Mouse (Mus musculus): ENCODE measurements at regions not wholly inside any gene's neighbourhood (a gene's known extent, or its start where the extent isn't known, plus 50 kb on each side); places are given as distances from the start of the nearest gene placed in this dataset.

DNA sequence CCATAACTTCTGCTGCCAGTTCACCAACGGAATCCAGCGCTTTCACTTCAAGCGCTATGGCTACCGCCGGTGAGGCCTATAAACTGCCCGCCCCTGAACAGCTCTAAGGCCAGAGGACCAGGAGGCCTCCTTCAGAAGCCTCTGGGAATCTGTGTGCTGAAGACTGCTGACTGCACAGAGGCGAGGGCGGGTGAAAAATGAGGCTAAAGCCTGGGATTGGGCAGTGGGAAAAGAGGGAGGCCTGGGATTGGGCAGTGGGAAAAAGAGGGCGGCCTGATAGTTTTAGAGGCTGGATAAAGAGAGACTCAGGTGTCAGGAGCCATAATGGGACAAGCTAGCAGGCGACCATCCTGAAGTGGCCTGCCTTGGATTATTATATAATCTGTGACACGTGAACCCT is 80.8 kb downstream of the Plekhb2 start:
- DNase-seq (ENCODE audit: low spot score): no peak

DNA sequence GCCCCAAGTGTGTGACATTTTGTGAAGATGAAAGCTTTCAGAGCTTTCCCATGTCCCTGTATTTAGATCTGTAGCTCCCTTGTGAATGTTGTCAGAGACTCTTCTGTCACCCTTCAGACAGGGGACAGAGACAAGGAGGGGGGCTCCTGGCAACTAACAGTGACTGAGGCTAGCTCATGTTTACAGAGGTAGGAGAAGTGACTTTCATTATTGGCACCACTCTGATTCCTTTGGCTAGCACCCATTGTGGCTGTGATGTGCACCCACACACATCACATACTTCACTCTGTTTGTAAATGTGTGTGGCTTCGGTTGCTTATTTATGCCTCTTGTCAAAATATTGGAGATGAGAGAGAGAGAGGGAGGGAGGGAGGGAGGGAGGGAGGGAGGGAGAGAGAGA is 93.4 kb downstream of the Plekhb2 start:
- DNase-seq (ENCODE audit: low spot score): no peak

DNA sequence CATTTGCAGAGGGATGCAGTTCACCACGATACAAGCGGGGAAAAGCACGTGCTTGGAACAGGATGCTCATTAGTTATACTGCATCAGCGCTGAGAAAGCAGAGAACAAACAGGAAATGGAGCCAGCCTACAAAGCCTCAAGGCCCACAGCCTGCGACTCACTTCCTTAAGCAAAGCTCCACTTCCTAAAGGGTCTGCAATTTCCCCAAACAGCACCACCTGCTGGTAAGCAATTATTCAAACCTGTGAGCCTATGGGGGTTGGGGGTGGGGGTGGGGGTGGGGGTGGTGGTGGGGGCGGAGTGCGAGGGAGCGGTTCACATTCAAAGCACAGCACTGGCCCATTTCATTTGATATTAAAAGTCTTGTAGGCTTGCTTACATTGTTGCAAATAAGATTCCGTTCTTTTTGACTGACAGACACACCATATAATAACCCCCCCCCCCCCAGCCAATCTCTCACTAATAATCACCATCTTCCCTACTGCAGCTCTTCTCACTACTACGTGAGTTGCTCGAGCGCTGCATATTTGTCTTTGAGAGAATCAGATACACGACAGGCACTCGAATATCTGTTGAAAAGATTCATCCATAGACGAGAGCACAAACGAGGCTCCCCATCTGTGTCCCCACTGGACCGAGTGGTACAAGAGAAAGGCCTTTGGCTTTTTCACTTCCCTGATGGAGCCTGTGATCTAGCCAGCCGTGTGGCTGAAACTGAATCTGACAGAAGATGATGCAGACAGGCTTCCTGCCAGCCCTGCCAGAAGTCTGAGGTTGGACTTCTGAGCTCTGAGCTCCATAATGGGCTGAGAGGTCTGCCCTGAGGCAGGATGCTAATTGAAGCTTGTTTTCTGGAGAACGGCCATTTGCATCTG is 112.1 kb downstream of the Plekhb2 start:
- DNase-seq (ENCODE audit: low spot score): no peak

DNA sequence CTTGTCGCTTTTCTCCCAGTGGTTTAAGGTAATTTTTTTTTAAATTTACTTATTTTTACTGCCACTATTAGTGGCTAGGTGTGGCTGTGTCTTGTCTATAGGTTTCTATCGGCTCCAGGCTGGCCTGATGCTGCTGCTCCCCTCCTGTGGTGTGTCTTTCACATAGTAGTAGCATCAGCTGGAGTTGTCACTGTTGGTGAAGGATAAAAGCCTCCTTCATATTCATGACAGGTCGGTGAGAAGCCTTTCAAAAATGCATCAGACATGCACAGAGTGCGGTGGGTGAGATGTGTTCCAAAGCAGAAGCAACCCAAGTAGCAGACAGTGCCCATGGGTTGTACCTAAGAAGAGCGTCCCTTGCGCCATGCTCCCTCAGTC is 112.7 kb downstream of the Plekhb2 start:
- DNase-seq (ENCODE audit: low spot score): no peak

DNA sequence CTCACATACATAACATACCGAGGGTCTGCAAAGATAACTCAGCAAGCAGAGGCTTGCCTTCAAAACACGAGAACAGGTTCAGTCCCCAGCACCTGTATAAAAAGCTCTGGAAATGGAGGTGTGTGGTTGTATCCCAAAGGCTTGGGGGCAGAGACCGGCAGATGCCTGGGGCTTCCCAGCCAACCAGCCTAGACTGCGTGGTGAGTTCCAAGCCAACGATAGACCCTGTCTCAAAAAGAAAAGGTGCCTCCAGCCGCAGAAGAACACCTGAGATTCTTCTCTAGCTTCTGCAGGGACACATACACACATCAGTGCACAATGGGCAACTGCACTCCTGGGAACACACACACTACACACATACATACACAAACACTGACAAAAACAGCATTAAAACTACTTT is 125.0 kb downstream of the Plekhb2 start:
- no peak for DNase-seq (ENCODE audit: low spot score)

DNA sequence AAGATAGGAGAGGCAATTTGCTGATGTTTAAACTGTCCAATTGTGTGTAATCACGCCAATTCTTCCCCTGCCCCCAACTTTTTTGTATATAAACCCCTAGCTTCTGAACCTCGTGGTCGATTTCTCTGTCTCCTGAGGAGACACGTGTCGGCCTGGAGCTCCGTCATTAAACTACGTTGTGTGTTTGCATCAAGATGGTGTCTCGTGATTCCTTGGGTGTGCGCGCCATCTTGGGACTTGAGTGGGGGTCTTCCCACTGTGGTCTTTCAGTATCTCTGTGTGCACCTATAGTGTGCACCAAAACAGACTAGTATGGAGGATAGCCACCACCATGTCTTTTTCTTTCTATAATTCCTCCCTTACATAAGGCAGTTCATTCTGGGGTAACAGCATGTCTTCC is 128.4 kb downstream of the Plekhb2 start:
- no peak for DNase-seq (ENCODE audit: low spot score)

DNA sequence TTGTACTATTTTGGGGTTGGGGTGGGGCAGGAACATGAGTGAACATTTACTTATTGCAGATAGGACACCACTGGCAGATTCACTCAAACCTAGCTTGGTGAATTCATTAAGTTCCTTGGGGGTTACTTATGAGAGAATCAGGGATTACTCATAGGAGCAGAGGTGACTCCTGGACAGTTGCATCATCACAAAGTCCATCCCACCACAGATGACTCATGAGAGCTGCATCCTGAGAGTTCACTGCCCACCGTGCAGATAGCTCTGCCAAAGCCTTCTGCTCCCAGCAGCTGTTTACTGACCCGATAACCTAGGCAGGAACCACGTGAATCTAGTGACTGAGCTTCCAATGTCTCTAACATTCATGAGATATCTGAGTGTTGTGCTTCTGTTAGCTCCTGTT is 129.6 kb downstream of the Plekhb2 start:
- no peak for DNase-seq (ENCODE audit: low spot score)

DNA sequence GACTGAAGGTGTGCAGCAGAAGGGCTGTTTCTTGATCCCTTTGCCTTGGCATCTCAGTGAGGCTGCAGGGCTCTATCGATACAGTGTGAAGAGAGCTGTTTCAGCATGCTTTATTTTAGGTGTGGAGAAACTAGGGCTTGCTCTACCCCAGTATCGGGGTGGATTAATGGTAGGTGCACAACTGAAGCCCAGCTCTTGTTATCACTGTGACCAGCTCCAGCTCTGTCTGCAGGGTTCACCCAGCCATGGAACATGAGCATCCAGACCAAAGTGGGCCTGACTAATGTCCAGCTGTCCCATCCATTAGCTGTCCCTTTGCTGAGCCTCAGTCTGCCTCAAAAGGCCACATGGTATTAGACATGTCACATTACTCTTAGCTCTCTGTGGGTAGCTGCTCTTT is 132.2 kb downstream of the Plekhb2 start:
- no peak for DNase-seq (ENCODE audit: low spot score)

DNA sequence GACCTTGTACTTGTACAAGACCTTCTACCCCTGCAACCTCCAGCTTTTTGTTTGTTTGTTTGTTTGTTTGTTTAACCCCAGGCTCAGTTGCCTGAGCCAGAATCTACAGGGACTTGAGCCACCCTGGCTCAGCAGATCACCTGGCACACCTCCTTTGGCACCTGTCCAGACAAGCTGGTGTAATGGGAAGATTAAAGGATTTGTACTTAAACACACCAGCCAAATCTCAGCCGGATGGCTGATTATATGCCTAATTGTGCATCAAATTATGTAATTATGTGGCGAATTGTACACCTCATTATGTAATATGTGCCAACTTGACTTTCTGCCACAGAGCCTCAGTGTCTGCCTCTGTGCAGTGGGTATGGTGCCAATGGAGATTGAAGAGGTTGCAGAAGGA is 133.2 kb downstream of the Plekhb2 start:
- DNase-seq (ENCODE audit: low spot score): no peak

DNA sequence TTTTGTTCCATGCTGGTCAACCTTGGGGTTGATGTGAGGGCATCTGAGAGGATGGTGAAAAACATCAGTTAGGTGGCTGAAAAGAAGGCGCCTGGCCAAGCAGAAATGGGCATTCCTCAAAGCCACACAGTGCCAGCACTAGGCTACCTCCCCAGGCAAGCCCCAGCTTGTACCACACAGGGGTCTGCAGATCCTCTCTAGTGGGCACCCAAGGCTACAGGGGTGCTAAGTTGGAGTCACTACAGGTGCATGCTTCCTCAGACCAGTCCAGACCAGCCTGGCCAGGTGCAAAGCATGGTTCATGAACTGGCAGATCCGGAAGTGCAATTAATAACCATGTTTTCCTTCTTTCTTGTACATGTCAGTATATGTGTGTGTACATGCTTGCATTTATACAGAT is 137.1 kb downstream of the Plekhb2 start:
- no peak for DNase-seq (ENCODE audit: low spot score)

DNA sequence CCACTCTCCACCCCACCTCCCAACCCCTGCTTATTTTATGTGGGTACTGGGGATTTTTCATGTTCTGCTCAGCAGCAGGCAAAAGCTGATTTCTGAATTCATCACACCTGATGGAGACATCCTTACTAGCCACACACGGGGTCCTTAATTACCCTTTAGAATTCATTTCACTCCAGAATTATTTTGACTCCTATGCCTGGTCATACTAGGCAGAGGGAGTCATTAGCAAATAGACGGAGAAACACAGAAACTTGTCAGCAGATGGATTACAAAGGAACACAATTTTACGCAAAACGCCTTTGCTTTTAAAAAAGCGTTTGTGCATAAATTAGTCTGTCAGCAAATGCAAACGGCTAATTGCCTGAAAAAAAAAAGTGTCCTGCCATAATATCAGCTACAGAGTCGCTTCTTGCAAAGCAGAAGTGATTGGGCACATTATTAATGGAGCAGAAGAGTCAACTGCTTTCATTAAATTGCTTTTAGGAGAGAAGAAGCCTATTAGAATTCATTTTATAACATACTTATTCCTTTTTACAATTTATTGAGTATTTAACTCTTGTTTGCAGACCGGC is 138.0 kb downstream of the Plekhb2 start:
- no peak for DNase-seq (ENCODE audit: low spot score)

DNA sequence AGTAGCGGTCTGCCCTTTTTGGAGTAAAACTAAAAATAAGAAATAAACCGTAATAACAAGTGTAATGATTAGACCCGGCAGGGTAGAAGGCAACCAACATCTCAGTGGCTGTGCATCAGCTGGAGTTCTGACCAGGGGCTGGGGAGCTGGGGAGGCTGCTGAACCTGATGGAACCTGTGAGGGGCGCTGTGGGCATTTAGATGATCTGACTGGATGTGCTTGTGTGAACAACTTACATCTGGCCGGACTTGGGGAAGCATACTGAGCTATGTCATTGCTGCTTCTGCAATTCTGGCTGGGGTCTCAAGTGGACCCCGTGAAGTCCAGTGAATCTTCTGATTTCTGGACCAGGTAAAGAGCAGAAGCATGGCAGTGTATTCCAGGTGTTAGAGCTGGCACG is 138.4 kb downstream of the Plekhb2 start:
- DNase-seq (ENCODE audit: low spot score): no peak

DNA sequence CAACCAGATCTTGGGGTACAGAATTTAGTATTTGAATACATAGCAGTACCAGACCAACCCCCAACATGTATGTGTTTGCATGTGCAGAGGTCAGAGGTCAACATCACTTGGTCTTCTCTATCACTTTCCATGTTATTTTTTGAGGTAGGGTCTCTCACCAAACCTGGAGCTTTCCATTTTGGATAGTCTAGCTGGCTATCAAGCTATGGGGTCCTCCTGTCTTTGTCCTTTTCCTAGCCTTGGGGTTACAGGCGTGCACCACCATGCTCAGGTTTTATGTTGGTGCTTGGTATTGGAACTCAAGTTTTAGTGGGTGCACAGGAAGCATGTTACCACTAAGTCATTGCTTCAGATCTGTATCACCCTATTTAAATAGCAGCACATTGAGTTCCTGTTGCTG is 151.0 kb downstream of the Plekhb2 start:
- DNase-seq (ENCODE audit: low spot score): no peak

DNA sequence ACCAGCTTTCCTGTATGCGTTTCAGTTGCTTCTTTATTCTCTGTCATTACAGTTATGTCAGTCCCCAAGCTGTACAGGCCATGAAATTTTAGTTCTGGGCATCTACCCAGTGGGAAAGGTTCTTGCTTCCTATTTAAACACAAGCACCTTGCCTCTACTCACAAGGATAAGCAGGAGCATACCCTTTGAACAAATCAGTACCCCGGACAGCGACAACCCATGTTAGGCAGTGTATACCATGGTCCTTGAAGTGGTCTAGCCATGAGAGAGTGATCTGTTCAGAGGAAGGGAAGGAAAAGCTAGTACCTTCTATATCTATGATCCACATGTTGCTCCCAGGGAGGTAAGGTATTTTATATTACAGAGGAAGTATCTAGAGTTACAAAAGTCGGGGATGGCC is 167.7 kb downstream of the Plekhb2 start:
- DNase-seq (ENCODE audit: low spot score): peak; percentile 11

DNA sequence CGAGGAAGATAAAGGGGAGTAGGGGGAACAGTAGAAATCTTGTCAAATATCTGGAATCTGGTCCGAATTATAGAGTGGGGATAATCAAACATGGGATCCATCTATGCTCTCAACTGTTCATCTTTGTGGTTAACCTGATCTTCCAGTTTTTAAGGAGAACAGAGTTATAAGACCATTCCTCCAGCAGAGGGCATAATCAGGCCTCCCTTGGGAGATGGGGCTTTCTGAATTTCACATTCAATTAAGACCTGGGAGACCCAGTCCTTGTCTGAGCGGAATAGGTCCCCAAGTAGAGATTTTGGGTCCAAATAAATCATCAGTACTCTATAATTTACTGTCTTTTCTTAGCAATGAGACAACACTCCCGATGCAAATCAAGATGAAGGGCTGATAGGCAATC is 182.8 kb downstream of the Plekhb2 start:
- DNase-seq (ENCODE audit: low spot score): no peak

DNA sequence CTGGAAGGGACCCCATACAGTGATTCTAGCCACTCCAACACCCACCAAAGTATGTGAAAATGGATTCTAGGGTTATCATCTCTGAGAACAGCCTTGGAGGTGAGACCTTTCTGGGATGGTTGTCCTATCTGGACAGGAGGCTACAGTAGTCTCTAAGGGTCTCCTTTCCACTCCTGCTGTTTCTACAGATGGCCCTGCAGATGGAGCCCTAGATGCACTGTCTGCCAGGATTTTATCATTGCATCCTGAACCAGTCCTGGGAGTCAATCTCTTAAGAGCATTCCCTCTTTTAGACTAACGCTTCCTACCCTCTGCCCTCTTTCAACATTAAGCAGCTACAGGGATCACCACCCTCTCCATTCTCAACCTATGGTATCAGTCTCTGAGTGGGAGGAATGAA is 223.0 kb downstream of the Plekhb2 start:
- no peak for DNase-seq (ENCODE audit: low spot score)

DNA sequence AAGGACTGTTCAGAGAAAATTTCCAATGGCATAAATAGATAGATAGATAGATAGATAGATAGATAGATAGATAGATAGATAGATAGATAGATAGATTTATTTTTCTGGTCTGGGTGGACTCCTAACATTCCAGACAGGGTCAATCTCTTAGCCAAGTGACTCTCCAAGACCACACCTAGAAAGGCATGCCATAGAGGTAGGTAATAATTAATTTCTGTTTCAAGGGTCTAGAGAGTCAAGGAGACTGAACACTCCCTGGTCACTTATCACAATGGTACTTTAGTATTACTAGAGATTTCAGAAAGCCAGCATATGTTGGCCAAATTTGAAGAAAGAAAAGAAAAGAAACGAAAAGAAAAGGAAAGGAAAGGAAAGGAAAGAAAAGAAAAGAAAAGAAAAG is 245.1 kb downstream of the Plekhb2 start:
- DNase-seq (ENCODE audit: low spot score): no peak

DNA sequence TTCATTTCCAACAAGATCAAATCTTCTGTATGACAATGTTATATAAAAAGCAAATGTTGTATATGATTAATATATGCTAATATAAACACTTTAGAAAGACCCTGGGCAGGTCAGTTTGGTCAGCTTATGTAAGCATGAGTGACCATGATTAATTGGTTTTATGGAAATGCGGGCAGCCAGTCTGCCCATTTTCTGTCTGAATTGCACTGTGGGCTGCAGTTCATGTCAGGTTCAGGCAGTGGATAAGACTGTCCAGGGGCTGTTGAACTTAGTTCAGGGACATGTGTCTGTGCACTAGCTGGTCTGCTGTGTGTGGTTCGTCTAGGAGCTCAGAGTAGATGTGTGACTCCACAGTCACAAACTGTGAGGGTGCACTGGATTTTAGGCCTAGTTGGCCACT is 246.0 kb downstream of the Plekhb2 start:
- no peak for DNase-seq (ENCODE audit: low spot score)

DNA sequence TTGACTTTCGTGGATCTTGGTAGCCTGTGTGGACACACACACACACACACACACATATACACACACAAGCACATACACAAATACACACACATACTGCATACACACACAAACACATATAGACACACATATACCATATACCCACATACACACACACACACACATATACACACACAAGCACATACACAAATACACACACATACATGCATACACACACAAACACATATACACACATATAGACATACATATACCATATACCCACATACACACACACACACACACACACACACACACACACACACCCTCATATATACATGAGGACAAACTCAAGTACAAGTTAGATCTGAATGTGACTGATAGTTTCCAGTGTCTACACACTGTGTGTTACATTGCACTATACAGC is 256.9 kb downstream of the Plekhb2 start:
- no peak for DNase-seq (ENCODE audit: low spot score)

DNA sequence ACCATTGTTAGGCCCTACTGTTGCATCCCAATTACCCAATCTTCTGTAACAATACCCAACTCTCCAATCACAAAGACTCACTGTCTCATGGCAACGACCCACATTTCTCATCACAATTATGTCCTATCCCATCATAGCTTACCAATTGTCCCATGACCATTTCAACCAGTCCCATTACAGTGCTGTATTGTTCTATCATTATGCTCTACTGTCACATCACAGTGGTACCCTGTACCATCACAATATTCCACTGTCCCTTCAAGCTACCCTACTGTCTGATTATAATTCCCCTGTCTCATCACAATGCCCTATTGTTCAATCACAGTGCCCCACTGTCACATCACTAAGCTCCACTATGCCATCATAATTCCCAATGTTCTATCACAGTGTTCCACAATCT is 260.0 kb downstream of the Plekhb2 start:
- no peak for DNase-seq (ENCODE audit: low spot score)

DNA sequence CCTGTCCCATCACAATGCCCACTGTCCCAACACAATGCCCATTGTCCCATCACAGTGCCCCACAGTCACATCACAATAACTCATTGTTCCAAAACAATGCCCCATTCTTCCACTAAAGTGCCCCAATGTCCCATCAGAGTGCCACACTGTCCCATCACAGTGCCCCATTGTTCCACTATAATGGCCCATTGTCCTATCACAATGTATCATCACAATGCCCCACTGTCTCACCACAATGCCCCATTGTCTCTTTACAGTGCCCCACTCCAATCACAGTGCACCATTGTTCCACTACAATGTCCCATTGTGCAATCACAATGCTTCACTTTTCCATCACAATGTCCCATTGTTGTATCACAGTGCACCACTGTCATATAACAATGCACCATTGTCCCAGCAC is 265.7 kb downstream of the Plekhb2 start:
- DNase-seq (ENCODE audit: low spot score): no peak

DNA sequence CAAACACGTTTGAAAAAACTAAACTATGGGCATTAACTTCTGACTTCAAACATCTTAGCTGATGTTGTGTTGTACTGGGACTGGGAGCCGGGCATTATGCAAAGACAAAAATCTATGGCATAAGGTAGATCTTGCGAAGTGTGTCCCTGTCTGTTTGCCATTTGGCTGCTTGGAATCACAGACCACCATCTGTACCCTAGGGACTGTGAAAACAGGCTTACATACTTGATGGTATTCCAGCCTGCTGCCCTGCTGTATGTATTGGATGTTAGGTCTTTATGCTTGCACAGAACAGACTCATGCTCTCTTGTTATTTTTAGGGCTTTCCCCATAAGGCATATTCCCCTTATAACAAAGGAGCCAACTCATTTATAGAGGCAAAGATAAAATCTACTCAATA is 288.1 kb downstream of the Plekhb2 start:
- no peak for DNase-seq (ENCODE audit: low spot score)

DNA sequence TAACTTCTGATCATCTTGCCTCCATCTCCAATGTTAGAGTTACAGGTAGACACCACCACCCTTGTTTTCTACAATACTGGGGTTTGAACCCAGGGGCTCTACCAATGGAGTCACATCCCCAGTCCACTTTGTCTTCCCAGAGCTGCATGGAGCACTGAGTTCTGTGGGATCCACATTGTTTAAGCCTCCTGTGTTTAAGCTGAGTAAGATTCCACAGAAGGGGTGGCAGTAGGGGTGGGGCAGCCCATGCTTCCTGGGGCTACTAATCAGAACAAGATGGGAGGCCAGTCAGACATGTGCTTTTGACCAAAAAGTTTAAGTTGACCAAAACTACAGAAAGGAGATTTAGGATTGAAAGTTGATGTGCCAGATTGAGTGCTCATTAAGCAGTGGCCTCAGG is 299.3 kb downstream of the Plekhb2 start:
- DNase-seq (ENCODE audit: low spot score): no peak

DNA sequence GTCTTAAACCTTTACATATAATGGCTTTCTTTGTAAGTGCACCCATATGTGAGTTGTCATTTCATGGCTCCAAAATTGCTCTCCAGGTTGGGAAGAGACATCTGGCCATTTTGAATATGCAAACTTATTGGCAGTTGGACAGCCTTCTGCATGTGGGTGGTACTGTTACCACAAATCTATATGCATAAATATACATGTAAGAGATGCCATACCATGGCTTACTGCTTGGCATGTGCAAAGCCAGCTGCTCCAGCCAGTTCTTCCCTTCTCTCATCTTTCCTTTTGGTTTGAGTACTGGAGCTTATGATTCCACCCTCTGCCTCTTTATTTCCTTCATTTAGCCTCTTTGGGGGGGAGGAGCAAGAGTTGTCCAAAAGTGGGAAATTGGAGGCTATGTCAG is 312.7 kb downstream of the Plekhb2 start:
- DNase-seq (ENCODE audit: low spot score): no peak
